Mouse (Mus musculus): ENCODE results near the gene Tnik. TPM values are rescaled to one million over a fixed set of nuclear protein-coding genes. Genes with fewer than 3 reads are reported as not detected.

The Tnik gene
- polyA plus RNA-seq, 1 experiment from 2014 or later, result 65.1 TPM

- Histone ChIP-seq H3K9me3 (ENCODE audit: control insufficient read depth, low read length) (no peaks in the 10 kb centered on the region), H3K27ac (ENCODE audit: low read depth, low read length) (no peak overlapping the region), H3K27me3 (replicated peaks; ENCODE audit: control insufficient read depth, insufficient read depth, low read length) (no peaks in the 10 kb centered on the region), H3K4me3 (ENCODE audit: low read length) (no peak overlapping the region), H3K4me2 (ENCODE audit: low read length) (no peak overlapping the region), H3K4me1 (ENCODE audit: control insufficient read depth, insufficient read depth, low read depth, low read length) (peaks cover 3% of the 10 kb centered on the region), H3K9ac (ENCODE audit: low read depth, low read length) (no peak overlapping the region), H3K36me3 (ENCODE audit: control insufficient read depth, insufficient read depth, low read length) (no peaks in the 10 kb centered on the region)
- no peak for ATAC-seq
- WGBS, result 30% methylated on average over 5 of the region's 5 CpGs
Measured at GRCm38 (mm10) chr3:28332316-28332715, 69.3 kb downstream of the Tnik start.

- no peak overlapping the region for H3K4me2 ChIP-seq (ENCODE audit: low read length)
- H3K27me3 ChIP-seq (replicated peaks; ENCODE audit: control insufficient read depth, insufficient read depth, low read length), result no peaks in the 10 kb centered on the region
- 65% methylated on average over 6 of the region's 6 CpGs for WGBS
- no peaks in the 10 kb centered on the region for H3K36me3 ChIP-seq (ENCODE audit: control insufficient read depth, insufficient read depth, low read length)
- H3K9me3 ChIP-seq (ENCODE audit: control insufficient read depth, low read length), result no peaks in the 10 kb centered on the region
- H3K27ac ChIP-seq (ENCODE audit: low read depth, low read length), result no peak overlapping the region
- H3K4me3 ChIP-seq (ENCODE audit: low read length), result no peak overlapping the region
- H3K4me1 ChIP-seq (ENCODE audit: control insufficient read depth, insufficient read depth, low read depth, low read length), result peaks cover 3% of the 10 kb centered on the region
- ATAC-seq, result no peak
- H3K9ac ChIP-seq (ENCODE audit: low read depth, low read length), result no peak overlapping the region
Measured at GRCm38 (mm10) chr3:28333869-28334268, 70.9 kb downstream of the Tnik start.

GRCm38 (mm10) chr3:28334547-28334946 lies 71.5 kb downstream of the Tnik start:
- no peaks in the 10 kb centered on the region for H3K36me3 ChIP-seq (ENCODE audit: control insufficient read depth, insufficient read depth, low read length)
- H3K9ac ChIP-seq (ENCODE audit: low read depth, low read length), result no peak overlapping the region
- H3K4me2 ChIP-seq (ENCODE audit: low read length), result no peak overlapping the region
- no peak overlapping the region for H3K27ac ChIP-seq (ENCODE audit: low read depth, low read length)
- ATAC-seq, result no peak
- H3K27me3 ChIP-seq (replicated peaks; ENCODE audit: control insufficient read depth, insufficient read depth, low read length), result no peaks in the 10 kb centered on the region
- WGBS, result 89% methylated on average over 1 of the region's 1 CpGs
- peaks cover 3% of the 10 kb centered on the region for H3K4me1 ChIP-seq (ENCODE audit: control insufficient read depth, insufficient read depth, low read depth, low read length)
- no peaks in the 10 kb centered on the region for H3K9me3 ChIP-seq (ENCODE audit: control insufficient read depth, low read length)
- H3K4me3 ChIP-seq (ENCODE audit: low read length), result no peak overlapping the region

GRCm38 (mm10) chr3:28340071-28340470 lies 77.1 kb downstream of the Tnik start:
- Histone ChIP-seq H3K27me3 (replicated peaks; ENCODE audit: control insufficient read depth, insufficient read depth, low read length) (no peaks in the 10 kb centered on the region), H3K27ac (ENCODE audit: low read depth, low read length) (no peak overlapping the region), H3K4me2 (ENCODE audit: low read length) (no peak overlapping the region), H3K36me3 (ENCODE audit: control insufficient read depth, insufficient read depth, low read length) (no peaks in the 10 kb centered on the region), H3K4me1 (ENCODE audit: control insufficient read depth, insufficient read depth, low read depth, low read length) (peaks cover 2% of the 10 kb centered on the region; the same call in 1 of the 2 replicates), H3K4me3 (ENCODE audit: low read length) (no peak overlapping the region), H3K9me3 (ENCODE audit: control insufficient read depth, low read length) (no peaks in the 10 kb centered on the region), H3K9ac (ENCODE audit: low read depth, low read length) (no peak overlapping the region)
- ATAC-seq, result no peak
- 62% methylated on average over 8 of the region's 8 CpGs for WGBS

GRCm38 (mm10) chr3:28343204-28343603 lies 80.2 kb downstream of the Tnik start:
- Histone ChIP-seq H3K9me3 (ENCODE audit: control insufficient read depth, low read length) (no peaks in the 10 kb centered on the region), H3K27me3 (replicated peaks; ENCODE audit: control insufficient read depth, insufficient read depth, low read length) (no peaks in the 10 kb centered on the region), H3K4me1 (ENCODE audit: control insufficient read depth, insufficient read depth, low read depth, low read length) (peaks cover 2% of the 10 kb centered on the region; the same call in 1 of the 2 replicates), H3K4me2 (ENCODE audit: low read length) (no peak overlapping the region), H3K36me3 (ENCODE audit: control insufficient read depth, insufficient read depth, low read length) (no peaks in the 10 kb centered on the region), H3K27ac (ENCODE audit: low read depth, low read length) (no peak overlapping the region), H3K4me3 (ENCODE audit: low read length) (no peak overlapping the region), H3K9ac (ENCODE audit: low read depth, low read length) (no peak overlapping the region)
- 88% methylated on average over 3 of the region's 3 CpGs for WGBS
- no peak for ATAC-seq

GRCm38 (mm10) chr3:28343661-28344060 lies 80.6 kb downstream of the Tnik start:
- Histone ChIP-seq H3K9ac (ENCODE audit: low read depth, low read length) (no peak overlapping the region), H3K27ac (ENCODE audit: low read depth, low read length) (no peak overlapping the region), H3K27me3 (replicated peaks; ENCODE audit: control insufficient read depth, insufficient read depth, low read length) (no peaks in the 10 kb centered on the region), H3K4me3 (ENCODE audit: low read length) (no peak overlapping the region), H3K36me3 (ENCODE audit: control insufficient read depth, insufficient read depth, low read length) (no peaks in the 10 kb centered on the region), H3K4me1 (ENCODE audit: control insufficient read depth, insufficient read depth, low read depth, low read length) (peaks cover 2% of the 10 kb centered on the region; the same call in 1 of the 2 replicates), H3K4me2 (ENCODE audit: low read length) (no peak overlapping the region), H3K9me3 (ENCODE audit: control insufficient read depth, low read length) (no peaks in the 10 kb centered on the region)
- ATAC-seq, result no peak
- 90% methylated on average over 2 of the region's 2 CpGs for WGBS

GRCm38 (mm10) chr3:28345446-28345845 lies 82.4 kb downstream of the Tnik start:
- 67% methylated on average over 1 of the region's 1 CpGs for WGBS
- Histone ChIP-seq H3K36me3 (ENCODE audit: control insufficient read depth, insufficient read depth, low read length) (no peaks in the 10 kb centered on the region), H3K27ac (ENCODE audit: low read depth, low read length) (0 out of 2 replicates have a peak overlapping the region, but pooled peaks have one; percentile 46), H3K4me1 (ENCODE audit: control insufficient read depth, insufficient read depth, low read depth, low read length) (no peaks in the 10 kb centered on the region; the same call in 1 of the 2 replicates), H3K4me2 (ENCODE audit: low read length) (no peak overlapping the region), H3K9me3 (ENCODE audit: control insufficient read depth, low read length) (no peaks in the 10 kb centered on the region), H3K4me3 (ENCODE audit: low read length) (no peak overlapping the region), H3K9ac (ENCODE audit: low read depth, low read length) (no peak overlapping the region), H3K27me3 (replicated peaks; ENCODE audit: control insufficient read depth, insufficient read depth, low read length) (no peaks in the 10 kb centered on the region)
- ATAC-seq, result peak; percentile 53

- Histone ChIP-seq H3K27me3 (replicated peaks; ENCODE audit: control insufficient read depth, insufficient read depth, low read length) (no peaks in the 10 kb centered on the region), H3K4me1 (ENCODE audit: control insufficient read depth, insufficient read depth, low read depth, low read length) (no peaks in the 10 kb centered on the region; the same call in 1 of the 2 replicates), H3K4me3 (ENCODE audit: low read length) (no peak overlapping the region), H3K9ac (ENCODE audit: low read depth, low read length) (no peak overlapping the region), H3K9me3 (ENCODE audit: control insufficient read depth, low read length) (no peaks in the 10 kb centered on the region), H3K27ac (ENCODE audit: low read depth, low read length) (no peak overlapping the region), H3K4me2 (ENCODE audit: low read length) (no peak overlapping the region), H3K36me3 (ENCODE audit: control insufficient read depth, insufficient read depth, low read length) (no peaks in the 10 kb centered on the region)
- WGBS, result 58% methylated on average over 1 of the region's 1 CpGs
- ATAC-seq, result peak; percentile 29; the same call in 1 of the 2 replicates
Measured at GRCm38 (mm10) chr3:28345961-28346360, 82.9 kb downstream of the Tnik start.

GRCm38 (mm10) chr3:28346476-28346875 lies 83.5 kb downstream of the Tnik start:
- no peaks in the 10 kb centered on the region for H3K9me3 ChIP-seq (ENCODE audit: control insufficient read depth, low read length)
- H3K27me3 ChIP-seq (replicated peaks; ENCODE audit: control insufficient read depth, insufficient read depth, low read length), result no peaks in the 10 kb centered on the region
- no peaks in the 10 kb centered on the region; the same call in 1 of the 2 replicates for H3K4me1 ChIP-seq (ENCODE audit: control insufficient read depth, insufficient read depth, low read depth, low read length)
- ATAC-seq, result no peak
- H3K27ac ChIP-seq (ENCODE audit: low read depth, low read length), result no peak overlapping the region
- no peaks in the 10 kb centered on the region for H3K36me3 ChIP-seq (ENCODE audit: control insufficient read depth, insufficient read depth, low read length)
- H3K4me3 ChIP-seq (ENCODE audit: low read length), result no peak overlapping the region
- no peak overlapping the region for H3K9ac ChIP-seq (ENCODE audit: low read depth, low read length)
- 80% methylated on average over 4 of the region's 4 CpGs for WGBS
- H3K4me2 ChIP-seq (ENCODE audit: low read length), result no peak overlapping the region

- H3K27ac ChIP-seq (ENCODE audit: low read depth, low read length), result no peak overlapping the region
- 88% methylated on average over 1 of the region's 1 CpGs for WGBS
- H3K9me3 ChIP-seq (ENCODE audit: control insufficient read depth, low read length), result no peaks in the 10 kb centered on the region
- H3K4me3 ChIP-seq (ENCODE audit: low read length), result no peak overlapping the region
- H3K27me3 ChIP-seq (replicated peaks; ENCODE audit: control insufficient read depth, insufficient read depth, low read length), result no peaks in the 10 kb centered on the region
- no peak for ATAC-seq
- H3K4me1 ChIP-seq (ENCODE audit: control insufficient read depth, insufficient read depth, low read depth, low read length), result no peaks in the 10 kb centered on the region; the same call in 1 of the 2 replicates
- no peak overlapping the region for H3K9ac ChIP-seq (ENCODE audit: low read depth, low read length)
- no peak overlapping the region for H3K4me2 ChIP-seq (ENCODE audit: low read length)
- no peaks in the 10 kb centered on the region for H3K36me3 ChIP-seq (ENCODE audit: control insufficient read depth, insufficient read depth, low read length)
Measured at GRCm38 (mm10) chr3:28348746-28349145, 85.7 kb downstream of the Tnik start.
